Mouse (Mus musculus): ENCODE data around the gene Fmod. TPM values are rescaled to one million over a fixed set of nuclear protein-coding genes. Genes with fewer than 3 reads are reported as not detected.
A peak's percentile ranks its signal among the peaks of the same experiment; 100 is the strongest.

The Fmod gene
- polyA plus RNA-seq, 1 experiment from 2014 or later = 195 TPM

DNA sequence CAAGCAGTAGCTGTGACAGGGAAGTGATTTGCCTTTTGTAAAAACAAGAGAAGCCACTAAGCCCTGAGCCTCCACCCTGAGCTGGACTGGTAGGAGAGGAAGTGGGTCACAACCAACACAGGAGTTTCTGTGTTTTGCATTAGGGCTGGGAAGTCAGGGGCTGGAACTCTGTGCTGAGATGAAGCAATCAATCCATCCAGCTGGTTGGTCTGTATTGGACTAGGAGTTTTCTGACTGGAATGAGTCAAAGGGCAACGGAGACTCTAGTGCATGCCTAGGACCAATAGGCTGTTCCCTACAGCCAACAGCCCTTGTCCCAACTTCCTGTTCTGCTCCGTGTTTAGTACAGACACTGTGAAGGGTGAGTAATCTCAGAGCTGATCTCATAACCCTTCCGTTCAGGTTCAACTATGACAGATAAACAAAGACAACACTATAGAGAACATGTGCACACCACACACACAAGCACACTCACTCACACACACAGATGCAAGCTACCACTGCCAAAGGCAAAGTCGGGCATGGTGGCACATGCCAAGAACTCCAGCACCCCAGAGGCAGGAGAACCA lies 28.3 kb downstream of the Fmod start:
- Histone ChIP-seq H3K4me3 (no peak overlapping the region), H3K4me2 (no peak overlapping the region), H3K4me1 (peaks cover 94% of the 10 kb centered on the region), H3K36me3 (no peaks in the 10 kb centered on the region), H3K9me3 (no peaks in the 10 kb centered on the region), H3K9ac (no peak overlapping the region), H3K27me3 (no peaks in the 10 kb centered on the region), H3K27ac (peak overlapping the region; percentile 99)
- ATAC-seq (ENCODE audit: borderline replicate concordance, extremely low read depth, low FRiP score, low TSS enrichment) = no peak
- WGBS = 37% methylated on average over 4 of the region's 4 CpGs

DNA sequence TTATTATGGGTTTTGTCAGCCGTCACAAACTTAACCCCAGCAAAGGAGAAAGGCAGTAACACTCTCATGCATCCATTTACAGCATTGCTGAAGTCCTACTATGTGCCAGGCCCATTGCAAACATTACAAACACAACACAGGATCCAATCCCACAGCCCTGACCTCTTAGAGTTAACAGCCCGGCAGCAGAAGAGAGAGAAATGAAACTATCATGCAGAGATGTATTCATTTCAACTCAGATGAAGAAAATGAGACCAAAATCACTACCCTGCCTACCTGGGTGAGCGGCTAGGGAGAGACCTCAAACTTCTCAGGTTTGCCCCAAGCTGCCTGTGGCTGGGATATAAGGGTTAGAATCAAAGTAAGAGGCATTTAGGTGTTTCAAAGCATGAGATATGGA lies 29.5 kb downstream of the Fmod start:
- no peaks in the 10 kb centered on the region for H3K9me3 ChIP-seq
- peak overlapping the region; percentile 99 for H3K27ac ChIP-seq
- 46% methylated on average over 3 of the region's 3 CpGs for WGBS
- no peaks in the 10 kb centered on the region for H3K36me3 ChIP-seq
- H3K4me3 ChIP-seq = no peak overlapping the region
- no peaks in the 10 kb centered on the region for H3K27me3 ChIP-seq
- no peak overlapping the region for H3K9ac ChIP-seq
- peaks cover 96% of the 10 kb centered on the region for H3K4me1 ChIP-seq
- H3K4me2 ChIP-seq = no peak overlapping the region
- no peak for ATAC-seq (ENCODE audit: borderline replicate concordance, extremely low read depth, low FRiP score, low TSS enrichment)

DNA sequence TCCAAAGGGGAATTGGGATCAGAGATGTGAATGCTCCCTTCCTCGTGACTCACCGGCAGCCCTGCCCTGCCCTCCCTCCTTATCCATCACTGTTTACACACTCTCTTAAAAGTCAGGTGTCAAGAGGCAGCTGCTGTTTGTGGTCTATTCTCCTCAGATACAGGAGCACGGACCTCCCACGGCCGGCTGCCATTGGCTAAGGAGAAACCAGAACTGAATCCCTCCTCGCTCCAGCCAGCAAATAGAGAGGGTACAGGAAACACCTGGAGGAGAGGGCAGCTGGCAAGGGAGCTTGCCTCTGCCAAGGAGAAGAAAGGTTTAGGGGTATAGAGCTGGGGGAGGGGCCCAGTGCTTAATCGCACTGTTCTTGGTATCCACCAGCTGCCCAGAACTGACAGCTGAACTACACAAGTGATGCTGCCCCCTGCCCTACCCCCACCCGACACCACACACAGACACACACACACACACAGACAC lies 30.1 kb downstream of the Fmod start:
- Histone ChIP-seq H3K4me1 (peaks cover 96% of the 10 kb centered on the region), H3K9me3 (no peaks in the 10 kb centered on the region), H3K36me3 (no peaks in the 10 kb centered on the region), H3K4me3 (no peak overlapping the region), H3K4me2 (no peak overlapping the region), H3K27ac (peak overlapping the region; percentile 99), H3K9ac (no peak overlapping the region), H3K27me3 (no peaks in the 10 kb centered on the region)
- WGBS = 7% methylated on average over 8 of the region's 8 CpGs
- ATAC-seq (ENCODE audit: borderline replicate concordance, extremely low read depth, low FRiP score, low TSS enrichment) = peak; percentile 68

DNA sequence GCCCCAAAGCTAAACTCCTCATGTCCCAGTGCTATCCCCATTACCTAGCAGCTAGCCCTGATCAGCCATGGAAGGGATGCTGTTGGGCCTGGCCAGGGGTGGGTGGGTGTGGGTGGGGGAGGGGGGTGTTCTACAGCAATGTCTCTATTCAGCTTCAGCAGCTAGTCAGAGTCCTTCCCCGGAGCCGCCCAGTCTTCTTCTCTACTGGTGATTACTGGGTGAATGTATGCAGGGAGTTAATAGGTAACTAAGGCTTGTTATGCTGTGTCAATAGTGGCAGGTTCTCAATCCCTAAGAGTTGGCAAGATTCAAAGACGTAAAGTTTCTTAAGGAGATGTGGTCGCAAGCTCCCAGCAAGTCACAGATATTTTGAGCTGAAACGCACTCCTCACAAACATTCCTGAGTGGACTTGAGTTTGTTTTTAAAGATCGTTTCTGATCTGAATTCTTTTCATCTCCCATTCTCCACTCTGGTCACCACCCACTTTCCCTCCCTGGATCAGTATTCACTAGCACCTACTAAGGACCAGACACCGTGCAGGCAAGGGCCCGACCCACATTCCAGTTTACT lies 33.1 kb downstream of the Fmod start:
- Histone ChIP-seq H3K36me3 (peaks cover 8% of the 10 kb centered on the region), H3K9ac (0 out of 2 replicates have a peak overlapping the region, but pooled peaks have one; percentile 23), H3K4me1 (peaks cover 95% of the 10 kb centered on the region), H3K4me3 (no peak overlapping the region), H3K27ac (peak overlapping the region; percentile 95), H3K27me3 (no peaks in the 10 kb centered on the region), H3K4me2 (peak overlapping the region; percentile 32), H3K9me3 (no peaks in the 10 kb centered on the region)
- ATAC-seq (ENCODE audit: borderline replicate concordance, extremely low read depth, low FRiP score, low TSS enrichment) = peak; percentile 53
- 38% methylated on average over 8 of the region's 8 CpGs for WGBS

DNA sequence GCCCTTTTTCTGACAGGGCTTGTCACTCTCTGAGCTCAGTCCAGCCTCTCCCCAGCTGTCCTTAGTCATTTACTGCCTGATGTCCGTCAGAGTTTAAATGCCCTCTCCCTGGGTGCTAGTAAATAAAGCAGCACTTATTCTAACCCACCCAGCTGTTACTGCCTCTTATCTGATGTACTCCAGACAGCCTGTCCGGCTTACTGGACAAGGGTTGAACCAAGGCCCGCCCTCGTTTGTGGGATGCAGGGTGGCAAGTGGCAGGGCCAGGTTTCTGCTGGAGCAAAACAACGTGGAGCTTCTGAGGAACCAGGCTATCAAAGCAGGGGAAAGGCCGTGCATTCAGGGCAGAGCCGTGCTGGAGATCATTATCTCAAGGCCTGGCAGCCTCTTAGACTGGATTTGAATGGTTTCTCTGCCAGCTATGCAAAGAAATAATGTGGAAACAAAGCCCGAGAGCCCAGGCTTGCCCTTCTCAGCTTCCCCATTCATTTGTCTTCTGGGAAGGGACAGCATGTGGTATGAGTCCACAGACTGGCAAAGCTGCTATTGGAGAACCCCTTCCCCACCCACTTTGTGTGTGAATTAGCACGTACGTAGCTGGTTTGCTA lies 34.5 kb downstream of the Fmod start:
- peak; percentile 27; the same call in 1 of the 2 replicates for ATAC-seq (ENCODE audit: borderline replicate concordance, extremely low read depth, low FRiP score, low TSS enrichment)
- Histone ChIP-seq H3K4me3 (no peak overlapping the region), H3K27ac (peak overlapping the region; percentile 95), H3K9ac (no peak overlapping the region), H3K4me1 (peaks cover 95% of the 10 kb centered on the region), H3K9me3 (no peaks in the 10 kb centered on the region), H3K36me3 (peaks cover 13% of the 10 kb centered on the region), H3K27me3 (no peaks in the 10 kb centered on the region), H3K4me2 (0 out of 2 replicates have a peak overlapping the region, but pooled peaks have one; percentile 32)
- 31% methylated on average over 10 of the region's 10 CpGs for WGBS

DNA sequence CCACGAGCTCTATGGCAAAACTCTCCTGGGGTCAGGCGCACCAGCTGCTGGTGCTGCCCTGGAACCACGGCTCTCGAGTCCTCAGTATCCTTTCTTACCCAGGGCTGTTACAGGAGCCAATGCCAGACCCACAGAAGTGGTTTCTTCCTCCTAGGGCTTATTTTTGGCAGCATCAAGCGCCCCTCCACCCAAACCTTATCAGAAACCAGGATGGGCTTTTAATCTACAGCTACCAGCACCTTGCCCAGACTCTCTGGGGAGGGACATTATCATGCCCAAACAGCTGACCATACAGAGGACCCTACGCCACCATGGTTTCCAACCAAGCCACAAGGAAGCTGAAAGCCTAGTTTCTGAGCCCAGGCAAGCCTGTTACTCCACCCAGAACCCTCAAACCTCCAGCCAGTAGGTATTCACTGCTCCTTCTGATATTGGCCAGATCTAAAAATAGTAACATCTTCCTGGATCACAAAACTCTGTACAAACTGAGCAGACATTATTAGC lies 36.1 kb downstream of the Fmod start:
- Histone ChIP-seq H3K4me2 (no peak overlapping the region), H3K27ac (peak overlapping the region; percentile 95), H3K4me1 (peaks cover 96% of the 10 kb centered on the region), H3K9ac (no peak overlapping the region), H3K27me3 (no peaks in the 10 kb centered on the region), H3K4me3 (no peak overlapping the region), H3K9me3 (no peaks in the 10 kb centered on the region), H3K36me3 (peaks cover 16% of the 10 kb centered on the region)
- ATAC-seq (ENCODE audit: borderline replicate concordance, extremely low read depth, low FRiP score, low TSS enrichment) = no peak
- WGBS = 71% methylated on average over 6 of the region's 6 CpGs

DNA sequence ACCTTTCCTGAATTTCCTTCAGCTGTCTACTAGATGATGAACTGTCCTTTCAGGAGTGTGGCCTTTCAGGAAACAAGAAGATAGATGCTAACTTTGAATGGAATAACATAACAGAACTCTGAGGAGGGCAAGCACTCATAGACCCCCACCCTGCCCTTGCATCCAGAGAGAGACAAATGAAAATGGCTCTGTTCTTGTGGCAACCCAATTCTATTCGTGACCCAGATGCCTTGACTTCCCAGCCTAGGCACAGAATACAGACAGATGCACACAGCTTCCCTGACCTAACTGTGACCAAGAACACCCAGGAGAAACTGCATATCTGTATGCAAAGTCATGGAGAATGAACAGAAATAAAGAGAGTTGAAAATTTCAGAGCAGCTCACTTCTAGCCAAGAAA lies 36.6 kb downstream of the Fmod start:
- Histone ChIP-seq H3K4me1 (peaks cover 90% of the 10 kb centered on the region), H3K36me3 (peaks cover 16% of the 10 kb centered on the region), H3K27ac (peak overlapping the region; percentile 95)

DNA sequence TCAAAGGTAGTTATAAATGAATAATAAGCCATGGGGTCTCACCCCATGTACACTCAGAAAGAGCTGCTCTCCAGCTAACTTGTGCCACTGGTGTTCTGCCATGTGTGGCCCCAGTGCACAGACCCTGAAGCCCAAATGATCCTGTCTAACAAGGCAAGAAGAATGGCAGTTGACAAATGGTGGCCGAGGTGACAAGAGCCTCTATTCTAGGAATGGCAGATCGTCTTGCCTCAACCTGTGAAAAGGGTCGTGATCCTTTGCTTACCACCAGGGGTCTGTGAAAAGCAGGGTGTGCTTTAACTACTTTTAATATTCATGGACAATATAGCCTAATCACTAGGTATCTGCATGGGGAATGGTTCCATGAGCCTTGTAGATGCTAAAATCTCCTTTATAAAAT lies 37.1 kb downstream of the Fmod start:
- H3K4me2 ChIP-seq = no peak overlapping the region
- H3K27me3 ChIP-seq = no peaks in the 10 kb centered on the region
- ATAC-seq (ENCODE audit: borderline replicate concordance, extremely low read depth, low FRiP score, low TSS enrichment) = no peak
- H3K9me3 ChIP-seq = no peaks in the 10 kb centered on the region
- peaks cover 16% of the 10 kb centered on the region for H3K36me3 ChIP-seq
- no peak overlapping the region for H3K4me3 ChIP-seq
- peaks cover 87% of the 10 kb centered on the region for H3K4me1 ChIP-seq
- 62% methylated on average over 3 of the region's 3 CpGs for WGBS
- H3K9ac ChIP-seq = no peak overlapping the region
- peak overlapping the region; percentile 20 for H3K27ac ChIP-seq

More for the DNA sequence above, 36.6 kb downstream of the Fmod start:
- no peak overlapping the region for H3K4me3 ChIP-seq
- H3K27me3 ChIP-seq = no peaks in the 10 kb centered on the region
- no peak for ATAC-seq (ENCODE audit: borderline replicate concordance, extremely low read depth, low FRiP score, low TSS enrichment)
- 69% methylated on average over 1 of the region's 1 CpGs for WGBS
- no peak overlapping the region for H3K9ac ChIP-seq
- H3K9me3 ChIP-seq = no peaks in the 10 kb centered on the region
- no peak overlapping the region for H3K4me2 ChIP-seq

DNA sequence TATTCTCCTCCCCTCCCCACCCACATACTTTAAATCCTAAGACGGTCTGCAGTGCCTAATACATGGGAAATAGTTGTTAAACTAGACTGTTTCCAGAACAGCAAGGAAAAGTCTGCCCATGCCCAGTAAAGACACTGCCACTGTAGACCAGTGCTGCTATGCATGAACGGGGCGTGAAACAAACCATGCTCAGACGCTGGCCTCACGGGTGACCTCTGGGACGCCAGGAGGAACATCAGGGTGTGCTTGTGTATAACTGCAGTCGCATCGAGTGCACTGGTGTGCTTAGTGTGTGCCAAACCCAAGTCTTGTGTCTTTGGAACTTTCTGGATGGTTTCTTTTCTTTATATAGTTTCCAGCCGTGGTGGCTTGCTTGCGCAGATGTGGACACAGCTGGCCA lies 37.6 kb downstream of the Fmod start:
- Histone ChIP-seq H3K4me2 (peak overlapping the region; percentile 73), H3K27ac (peak overlapping the region; percentile 20; the same call in 1 of the 2 replicates), H3K4me3 (no peak overlapping the region), H3K27me3 (no peaks in the 10 kb centered on the region), H3K9me3 (no peaks in the 10 kb centered on the region), H3K36me3 (peaks cover 16% of the 10 kb centered on the region), H3K4me1 (peaks cover 86% of the 10 kb centered on the region), H3K9ac (no peak overlapping the region)
- ATAC-seq (ENCODE audit: borderline replicate concordance, extremely low read depth, low FRiP score, low TSS enrichment) = no peak
- 79% methylated on average over 10 of the region's 10 CpGs for WGBS

DNA sequence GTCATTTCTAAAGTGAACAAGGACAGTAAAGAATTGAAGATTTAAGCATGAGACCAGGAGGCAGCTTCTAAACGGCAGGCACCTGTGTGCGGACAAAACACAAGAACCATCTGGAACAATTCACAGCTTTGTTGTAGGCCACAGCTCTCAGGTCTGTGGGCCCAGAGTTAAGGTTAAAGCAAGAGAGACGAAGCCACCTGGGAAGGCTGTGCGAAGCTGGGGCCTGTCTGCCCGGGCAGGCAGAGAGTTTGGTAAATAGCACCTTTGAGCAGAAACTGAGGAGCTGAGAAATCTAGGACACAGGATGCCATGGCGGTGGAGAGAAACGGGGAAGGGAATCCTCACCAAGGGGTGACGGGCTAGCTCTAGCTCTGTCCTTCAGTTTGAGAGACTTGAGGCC lies 38.5 kb downstream of the Fmod start:
- Histone ChIP-seq H3K4me2 (peak overlapping the region; percentile 73), H3K4me1 (peaks cover 86% of the 10 kb centered on the region), H3K36me3 (peaks cover 16% of the 10 kb centered on the region), H3K9me3 (no peaks in the 10 kb centered on the region), H3K27ac (peak overlapping the region; percentile 12; the same call in 1 of the 2 replicates), H3K9ac (peak overlapping the region; percentile 10; the same call in 1 of the 2 replicates), H3K4me3 (peak overlapping the region; percentile 70), H3K27me3 (no peaks in the 10 kb centered on the region)
- WGBS = 79% methylated on average over 8 of the region's 8 CpGs
- ATAC-seq (ENCODE audit: borderline replicate concordance, extremely low read depth, low FRiP score, low TSS enrichment) = no peak

DNA sequence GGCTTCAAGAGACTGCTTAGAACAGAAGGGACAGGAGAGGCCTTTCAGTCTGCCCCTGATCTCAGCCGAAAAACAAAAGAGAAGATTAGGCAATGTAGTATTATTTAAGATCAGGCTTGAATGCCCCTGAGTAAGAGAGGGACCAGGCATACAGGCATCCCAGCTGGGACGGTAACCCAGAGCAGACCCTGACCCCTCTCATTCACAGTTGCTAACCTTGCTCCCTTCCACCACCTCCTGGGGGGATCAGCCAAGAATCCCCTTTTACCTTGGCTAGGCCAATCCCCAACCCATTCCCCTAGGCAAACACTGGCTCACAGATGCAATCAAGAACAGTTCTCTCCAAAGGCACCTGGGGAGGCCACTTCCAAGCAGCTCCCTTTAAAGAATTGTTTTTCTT lies 39.7 kb downstream of the Fmod start:
- ATAC-seq (ENCODE audit: borderline replicate concordance, extremely low read depth, low FRiP score, low TSS enrichment) = no peak

More for the DNA sequence above, 39.7 kb downstream of the Fmod start:
- H3K27ac ChIP-seq = peak overlapping the region; percentile 12; the same call in 1 of the 2 replicates
- WGBS = 59% methylated on average over 2 of the region's 2 CpGs
- H3K4me2 ChIP-seq = peak overlapping the region; percentile 73
- H3K4me3 ChIP-seq = peak overlapping the region; percentile 70
- H3K36me3 ChIP-seq = peaks cover 16% of the 10 kb centered on the region
- peaks cover 81% of the 10 kb centered on the region for H3K4me1 ChIP-seq
- no peaks in the 10 kb centered on the region for H3K9me3 ChIP-seq
- peak overlapping the region; percentile 75 for H3K9ac ChIP-seq
- H3K27me3 ChIP-seq = no peaks in the 10 kb centered on the region

Measured in lung, embryonic 15.5 days (tissue).